Mouse (Mus musculus) embryonic stem cell, embryonic (primary cell): Measurements from ENCODE around the gene Atp6ap1l.

Experiments
- CTCF ChIA-PET, 4 experiments: fragments of 300-600 bp in 2 of 4; fragments of 350-600 bp in 2 of 4; sonication (Branson Sonifier 250); formaldehyde crosslinking; loops; one replicate each; lab custom pipeline; 2022; ENCODE audit warnings: inconsistent platforms in 2 of 4; lab: Charles Lee
- POLR2A ChIA-PET, 4 experiments: fragments of 300-600 bp in 2 of 4; fragments of 350-600 bp in 2 of 4; sonication (Branson Sonifier 250); formaldehyde crosslinking; loops; one replicate each; lab custom pipeline; 2022; ENCODE audit warnings: antibody characterized with exemption in 4 of 4, inconsistent platforms in 1 of 4; lab: Charles Lee

Atp6ap1l gene

DNA sequence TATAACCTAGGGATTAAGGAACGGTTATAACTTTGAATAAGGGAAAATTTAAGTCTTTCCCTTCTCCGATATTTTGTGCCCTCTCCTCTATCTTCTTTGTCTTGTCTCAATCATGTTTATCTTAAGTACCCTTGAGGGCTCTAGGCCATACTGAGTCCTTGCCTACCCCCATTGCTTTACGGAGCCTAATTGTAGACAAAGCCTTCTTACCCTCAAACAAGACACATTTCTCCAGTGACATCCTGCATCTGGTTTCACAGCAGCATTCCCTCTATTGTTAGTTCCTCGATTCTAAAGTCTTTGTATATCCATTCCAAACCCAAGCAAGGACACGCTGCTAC lies 64.0 kb downstream of the Atp6ap1l start:
- CTCF ChIA-PET, result interaction anchor here in 2 of 4 experiments (0.5 to 1.2 kb wide), 3 partner anchors 45 to 1174 kb away, joined by 3 to 6 read pairs (median 4); no protein-coding TSS in a partner anchor
- POLR2A ChIA-PET, result no interaction called here

DNA sequence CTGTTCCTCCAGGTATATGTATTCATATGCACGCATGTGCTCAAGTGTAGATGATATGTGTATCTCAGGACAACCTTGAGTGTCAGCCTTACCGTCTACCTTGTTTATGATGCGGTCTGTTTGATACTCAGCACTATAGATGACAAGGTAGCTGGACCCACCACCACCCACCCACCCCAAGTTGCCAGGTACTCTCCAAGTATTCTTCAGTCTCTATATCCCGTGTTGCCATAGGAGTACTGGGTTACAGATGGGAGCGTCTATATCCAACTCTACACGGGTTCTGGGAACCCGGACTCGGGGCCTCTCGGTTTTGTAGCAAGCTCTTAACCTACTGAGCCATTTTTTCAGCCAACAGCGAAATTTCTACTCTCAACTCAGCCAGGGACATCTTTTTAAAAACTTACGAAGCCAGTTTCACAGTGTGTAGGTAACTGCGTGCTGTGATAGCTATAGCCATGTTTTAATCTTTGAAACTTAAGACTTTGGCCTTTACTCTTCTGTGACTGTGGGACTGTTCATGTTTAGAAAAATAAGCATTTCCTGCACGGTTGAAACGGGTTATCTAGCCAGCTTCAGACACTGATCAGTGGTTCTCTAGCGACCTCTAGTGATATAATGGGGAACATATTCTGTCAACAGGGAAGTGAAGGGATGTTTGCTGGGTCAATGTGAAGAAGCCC lies 64.5 kb downstream of the Atp6ap1l start:
- ChIA-PET POLR2A (no interaction called here), CTCF (interaction anchor here in 3 of 4 experiments (0.6 to 1.2 kb wide), 5 partner anchors 398 to 1206 kb away, joined by 3 to 6 read pairs (median 3); no protein-coding TSS in a partner anchor)

GRCm38 (mm10) chr13:90833641-90834207 lies 71.4 kb downstream of the Atp6ap1l start:
- ChIA-PET CTCF (no interaction called here), POLR2A (no interaction called here)
